Mouse (Mus musculus) heart, embryonic 15.5 days (tissue): ENCODE data around the gene Slitrk4. TPM values are rescaled to one million over a fixed set of nuclear protein-coding genes. Genes with fewer than 3 reads are reported as not detected.

Experiments used
- ATAC-seq: fragments of 200-750 bp; cut with Nextera tagmentation; replicated peaks from 2 replicates; pipeline ENCODE4 v1.8.0; 2017; ENCODE audit warnings: low read depth, moderate TSS enrichment; ENCODE audit not compliant: insufficient number of reproducible peaks, insufficient read depth, low FRiP score
- H3K27ac ChIP-seq: fragments of 300-500 bp; sonication (generic); 2 replicates; pipeline ENCODE4 v1.5.1; 2015; ENCODE audit warnings: mild to moderate bottlenecking, inconsistent platforms
- H3K27me3 ChIP-seq: fragments of 300-500 bp; sonication (generic); 2 replicates; pipeline ENCODE4 v1.6.1; 2015; ENCODE audit warnings: inconsistent platforms
- H3K36me3 ChIP-seq: fragments of 300-500 bp; sonication (generic); 2 replicates; pipeline ENCODE4 v1.6.1; 2015; ENCODE audit warnings: mild to moderate bottlenecking, inconsistent platforms
- H3K4me1 ChIP-seq: fragments of 300-500 bp; sonication (generic); replicated peaks from 2 replicates; pipeline ENCODE4 v1.6.1; 2015; ENCODE audit warnings: inconsistent platforms
- H3K4me2 ChIP-seq: fragments of 300-500 bp; sonication (generic); 2 replicates; pipeline ENCODE4 v1.6.1; 2015; ENCODE audit warnings: inconsistent platforms, mild to moderate bottlenecking, moderate library complexity
- H3K4me3 ChIP-seq: fragments of 300-500 bp; sonication (generic); 2 replicates; pipeline ENCODE4 v1.5.1; 2015; ENCODE audit warnings: mild to moderate bottlenecking, inconsistent platforms
- H3K9ac ChIP-seq: fragments of 300-500 bp; sonication (generic); 2 replicates; pipeline ENCODE4 v1.6.1; 2015; ENCODE audit warnings: mild to moderate bottlenecking, inconsistent platforms
- H3K9me3 ChIP-seq: fragments of 300-500 bp; sonication (generic); replicated peaks from 2 replicates; pipeline ENCODE4 v1.6.1; 2016; ENCODE audit warnings: inconsistent platforms
- WGBS: fragments of 180-500 bp; shearing (Covaris S2); methylation state at CpG from one replicate; pipeline ENCODE4 v1.1.7; 2015; ENCODE audit warnings: mixed read lengths; 5-methylcytosine and 5-hydroxymethylcytosine counted together
- polyA plus RNA-seq: library from polyadenylated mRNA; unstranded; fragments of >200 nt; fragmentation: Nextera tagmentation; extraction: Ambion mirVana; gene quantifications from 2 replicates; pipeline ENCODE4 v1.2.1, GENCODE M21; 2015

The Slitrk4 gene
- 9.2 and 9.9 TPM in 2 replicates for polyA plus RNA-seq

GRCm38 (mm10) chrX:64276290-64277125, at the start of gene Slitrk4:
Gene Slitrk4 (minus strand): TSS chrX:64276996.
- Histone ChIP-seq H3K27me3 (no peaks in the 10 kb centered on the region), H3K4me3 (peak within 1 kb of the TSS; percentile 60), H3K4me1 (no peaks in the 10 kb centered on the region), H3K27ac (peak within 1 kb of the TSS; percentile 65), H3K9ac (peak within 1 kb of the TSS; percentile 52), H3K9me3 (no peaks in the 10 kb centered on the region), H3K4me2 (peak within 1 kb of the TSS; percentile 67), H3K36me3 (no peaks in the 10 kb centered on the region)
- 8% methylated on average over 53 of the region's 54 CpGs for WGBS
- peak; percentile 72; the same call in 1 of the 2 replicates for ATAC-seq

- H3K9ac ChIP-seq, result no peak overlapping the region
- 64% methylated on average over 2 of the region's 2 CpGs for WGBS
- ATAC-seq, result no peak
- H3K36me3 ChIP-seq, result no peaks in the 10 kb centered on the region
- no peak overlapping the region for H3K27ac ChIP-seq
- H3K27me3 ChIP-seq, result no peaks in the 10 kb centered on the region
- H3K9me3 ChIP-seq, result no peaks in the 10 kb centered on the region
- H3K4me2 ChIP-seq, result no peak overlapping the region
- H3K4me1 ChIP-seq, result no peaks in the 10 kb centered on the region
- no peak overlapping the region for H3K4me3 ChIP-seq
Observed at GRCm38 (mm10) chrX:64319501-64319900, 42.7 kb upstream of the Slitrk4 start.

DNA sequence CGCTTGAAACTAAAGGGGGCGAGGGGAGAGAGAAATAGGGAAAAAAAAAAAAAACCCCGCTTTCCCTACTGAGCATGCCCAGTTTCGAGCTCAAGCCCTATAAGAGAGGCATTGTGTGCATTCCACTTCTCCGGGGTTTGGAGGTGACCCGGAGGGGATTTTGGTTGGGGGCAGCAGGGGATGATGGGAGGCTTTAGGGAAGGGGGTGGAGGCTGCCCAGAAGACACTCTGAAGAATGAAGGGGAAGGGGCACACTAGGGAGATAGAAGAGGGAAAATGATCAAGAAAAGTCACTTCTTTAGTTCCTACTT, 1.1 kb upstream of the Slitrk4 start:
- H3K36me3 ChIP-seq, result no peaks in the 10 kb centered on the region
- no peak overlapping the region for H3K27ac ChIP-seq
- H3K4me1 ChIP-seq, result no peaks in the 10 kb centered on the region
- no peak for ATAC-seq
- H3K27me3 ChIP-seq, result no peaks in the 10 kb centered on the region
- H3K9ac ChIP-seq, result no peak overlapping the region
- WGBS, result 11% methylated on average over 6 of the region's 6 CpGs
- H3K4me2 ChIP-seq, result peak overlapping the region; percentile 67
- no peaks in the 10 kb centered on the region for H3K9me3 ChIP-seq
- H3K4me3 ChIP-seq, result peak overlapping the region; percentile 60

GRCm38 (mm10) chrX:64277126-64277990, 562 bp upstream of the Slitrk4 start:
- no peaks in the 10 kb centered on the region for H3K4me1 ChIP-seq
- H3K9me3 ChIP-seq, result no peaks in the 10 kb centered on the region
- H3K27me3 ChIP-seq, result no peaks in the 10 kb centered on the region
- no peak for ATAC-seq
- peak overlapping the region; percentile 60 for H3K4me3 ChIP-seq
- WGBS, result 17% methylated on average over 22 of the region's 22 CpGs
- H3K36me3 ChIP-seq, result no peaks in the 10 kb centered on the region
- 0 out of 2 replicates have a peak overlapping the region, but pooled peaks have one; percentile 65 for H3K27ac ChIP-seq
- H3K9ac ChIP-seq, result peak overlapping the region; percentile 52; the same call in 1 of the 2 replicates
- H3K4me2 ChIP-seq, result peak overlapping the region; percentile 67

DNA sequence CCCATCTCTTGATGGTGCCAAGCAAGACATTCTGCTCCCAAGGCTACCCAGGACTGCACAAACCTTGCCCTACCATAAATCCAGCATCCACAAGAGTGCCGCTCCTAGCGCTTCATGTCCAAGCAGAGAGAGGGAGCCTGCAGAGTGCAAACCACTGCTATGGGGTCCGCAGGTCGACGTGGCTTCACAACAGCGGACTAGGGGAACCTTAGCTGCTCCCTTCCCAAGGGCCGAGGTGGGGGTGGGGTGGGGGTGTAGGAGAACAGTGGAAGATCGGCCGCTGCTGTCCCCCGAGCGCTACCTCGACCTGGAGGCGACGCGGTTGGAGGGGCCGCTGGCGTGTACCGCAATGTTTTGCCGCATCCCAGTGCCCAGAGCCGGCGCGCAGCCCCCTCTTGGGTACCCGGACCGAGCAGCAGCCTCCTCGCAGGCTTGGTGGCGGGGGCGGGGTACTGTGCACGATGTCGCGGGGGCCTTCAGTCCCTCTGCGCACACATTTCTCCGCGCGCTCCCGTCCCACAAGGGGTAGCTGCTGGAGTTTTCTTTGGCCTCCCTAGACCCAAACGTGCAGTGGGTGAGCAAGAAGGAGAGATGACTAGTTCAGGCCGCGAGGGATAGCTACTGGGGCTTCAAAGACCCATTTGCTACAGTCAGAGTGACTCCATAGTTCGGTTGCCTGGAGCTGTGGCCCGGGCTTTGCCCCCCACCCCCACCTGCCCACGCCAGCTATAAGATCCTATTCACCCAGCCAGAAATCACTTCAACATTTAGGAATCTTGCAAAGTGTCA, 1.1 kb downstream of the Slitrk4 start:
- peak overlapping the region; percentile 67 for H3K4me2 ChIP-seq
- peak overlapping the region; percentile 52 for H3K9ac ChIP-seq
- no peaks in the 10 kb centered on the region for H3K4me1 ChIP-seq
- H3K27me3 ChIP-seq, result no peaks in the 10 kb centered on the region
- H3K36me3 ChIP-seq, result no peaks in the 10 kb centered on the region
- no peaks in the 10 kb centered on the region for H3K9me3 ChIP-seq
- peak overlapping the region; percentile 60 for H3K4me3 ChIP-seq
- 8% methylated on average over 31 of the region's 41 CpGs for WGBS
- peak overlapping the region; percentile 65 for H3K27ac ChIP-seq
- peak; percentile 18; the same call in 1 of the 2 replicates for ATAC-seq

GRCm38 (mm10) chrX:64263481-64263880, 13.3 kb downstream of the Slitrk4 start:
- no peak overlapping the region for H3K27ac ChIP-seq
- no peak overlapping the region for H3K4me2 ChIP-seq
- no peak overlapping the region for H3K9ac ChIP-seq
- no peaks in the 10 kb centered on the region for H3K4me1 ChIP-seq
- H3K27me3 ChIP-seq, result no peaks in the 10 kb centered on the region
- no peaks in the 10 kb centered on the region for H3K36me3 ChIP-seq
- no peaks in the 10 kb centered on the region for H3K9me3 ChIP-seq
- H3K4me3 ChIP-seq, result no peak overlapping the region
- no peak for ATAC-seq
- 76% methylated on average over 1 of the region's 1 CpGs for WGBS

Other genes starting within 250 kb of the Slitrk4 start
- gene Gm6760, start 124.8 kb downstream of the Slitrk4 start, polyA plus RNA-seq, result not detected in 2 replicates
- 0.19 TPM in 1 of 2 replicates, not detected in the other for gene 3830417A13Rik, start 103.4 kb downstream of the Slitrk4 start, polyA plus RNA-seq